Mouse (Mus musculus): ENCODE data around the gene Ripor2. TPM values are rescaled to one million over a fixed set of nuclear protein-coding genes. Genes with fewer than 3 reads are reported as not detected.

The Ripor2 gene
- 1.3 and 1.6 TPM in 2 replicates for polyA plus RNA-seq (2015; fragmentation: Nextera tagmentation; extraction: Ambion mirVana)

GRCm38 (mm10) chr13:24581833-24582232, at the start of gene Ripor2:
Ripor2 (plus strand) TSS chr13:24582189.

GRCm38 (mm10) chr13:24741028-24741427, 159.0 kb downstream of the Ripor2 start, which contains the start of gene Armh2:
Armh2 (plus strand) TSS chr13:24741232.

GRCm38 (mm10) chr13:24761403-24762227, 179.6 kb downstream of the Ripor2 start, which contains the start of gene Gmnn:
Gmnn (minus strand) TSS chr13:24761923.

Other genes with a start within 250 kb of the Ripor2 start
- 0.20 TPM in 1 of 2 replicates, not detected in the other for gene Armh2, start 159.0 kb downstream of the Ripor2 start, polyA plus RNA-seq (2015; fragmentation: Nextera tagmentation; extraction: Ambion mirVana)
- 30.7 and 43.8 TPM in 2 replicates for gene Gmnn, start 179.7 kb downstream of the Ripor2 start, polyA plus RNA-seq (2015; fragmentation: Nextera tagmentation; extraction: Ambion mirVana)
- gene BC005537, start 219.5 kb downstream of the Ripor2 start, polyA plus RNA-seq (2015; fragmentation: Nextera tagmentation; extraction: Ambion mirVana): 12.5 and 13.4 TPM in 2 replicates
- gene Acot13, start 249.4 kb downstream of the Ripor2 start, polyA plus RNA-seq (2015; fragmentation: Nextera tagmentation; extraction: Ambion mirVana): 62.6 and 71.7 TPM in 2 replicates
- 19.6 and 20.8 TPM in 2 replicates for gene Tdp2, start 249.5 kb downstream of the Ripor2 start, polyA plus RNA-seq (2015; fragmentation: Nextera tagmentation; extraction: Ambion mirVana)